ENCODE assay signal across 18 mouse cellular contexts in genomic region chr16:49901395-49901794, GRCm38 (mm10).
"Had no signal": no experiment of that assay in that cellular context is flagged by ENCODE, and none has a peak within 500 bp of the region (broad histone marks: within the 10 kb centered on the region; RNA-seq: fewer than 3 reads in every experiment).

No protein-coding gene starts in this region.

- H3K9ac ChIP-seq: liver, embryonic 13.5 days; liver, embryonic 15.5 days; liver, postnatal 0 days; lung, embryonic 15.5 days; midbrain, embryonic 12.5 days; midbrain, embryonic 15.5 days; neural tube, embryonic 13.5 days; stomach, embryonic 15.5 days had no signal

- H3K4me1 ChIP-seq: midbrain, embryonic 12.5 days; midbrain, embryonic 15.5 days; stomach, embryonic 15.5 days had no signal

- H3K4me2 ChIP-seq: liver, embryonic 13.5 days; liver, embryonic 15.5 days; lung, embryonic 15.5 days; midbrain, embryonic 12.5 days; midbrain, embryonic 15.5 days; neural tube, embryonic 13.5 days; stomach, embryonic 15.5 days had no signal

- ATAC-seq: liver, postnatal 0 days; midbrain, embryonic 15.5 days had no signal

- H3K27me3 ChIP-seq: liver, embryonic 13.5 days; liver, embryonic 15.5 days; lung, embryonic 15.5 days; megakaryocyte, embryonic 14.5 days; midbrain, embryonic 12.5 days; midbrain, embryonic 15.5 days; neural tube, embryonic 13.5 days; stomach, embryonic 15.5 days had no signal

- H3K27ac ChIP-seq: liver, embryonic 13.5 days; liver, embryonic 15.5 days; lung, embryonic 15.5 days; macrophage; midbrain, embryonic 12.5 days; midbrain, embryonic 15.5 days; neural tube, embryonic 13.5 days; stomach, embryonic 15.5 days; stomach, postnatal 0 days had no signal

- H3K36me3 ChIP-seq: stomach, embryonic 15.5 days had no signal

- DNase-seq: liver, embryonic 13.5 days; liver, postnatal 0 days; lung, adult 2 months; lung, postnatal 10 days; lung, postnatal 36 days; right cerebral cortex, postnatal 14 days; thymus, adult 2 months; thymus, postnatal 25 days; thymus, postnatal 4 days had no signal

- H3K9me3 ChIP-seq: liver, embryonic 13.5 days; liver, embryonic 15.5 days; lung, embryonic 15.5 days; megakaryocyte, embryonic 14.5 days; midbrain, embryonic 12.5 days; midbrain, embryonic 15.5 days; neural tube, embryonic 13.5 days; stomach, embryonic 15.5 days had no signal

- H3K4me3 ChIP-seq: liver, embryonic 13.5 days; liver, embryonic 15.5 days; lung, embryonic 15.5 days; megakaryocyte, embryonic 14.5 days; midbrain, embryonic 12.5 days; midbrain, embryonic 15.5 days; neural tube, embryonic 13.5 days; stomach, embryonic 15.5 days had no signal
